Mouse (Mus musculus) hindbrain, embryonic 15.5 days (tissue): ENCODE measurements around the gene Lrp2. TPM values are rescaled to one million over a fixed set of nuclear protein-coding genes. Genes with fewer than 3 reads are reported as not detected.
A peak's percentile ranks its signal among the peaks of the same experiment; 100 is the strongest.
"Not testable (repeated sequence)": the region's sequence is repeated elsewhere in the genome, so short reads cannot be mapped to it uniquely, and the experiment has no call there.

Experiments used
- ATAC-seq: fragments of 200-750 bp; cut with Nextera tagmentation; 2 replicates; pipeline ENCODE4 v1.8.0; 2017; ENCODE audit warnings: low read depth, moderate number of reproducible peaks, moderate TSS enrichment; ENCODE audit not compliant: low FRiP score
- H3K27ac ChIP-seq: fragments of 300-500 bp; sonication (generic); replicated peaks from 2 replicates; pipeline ENCODE4 v1.5.1; 2015; ENCODE audit warnings: mild to moderate bottlenecking, inconsistent platforms
- H3K27me3 ChIP-seq: fragments of 300-500 bp; sonication (generic); 2 replicates; pipeline ENCODE4 v1.6.1; 2015; ENCODE audit warnings: control low read depth, inconsistent platforms
- H3K36me3 ChIP-seq: fragments of 300-500 bp; sonication (generic); 2 replicates; pipeline ENCODE4 v1.6.1; 2015; ENCODE audit warnings: control low read depth, inconsistent platforms
- H3K4me1 ChIP-seq: fragments of 300-500 bp; sonication (generic); replicated peaks from 2 replicates; pipeline ENCODE4 v1.6.1; 2015; ENCODE audit warnings: control low read depth, inconsistent platforms
- H3K4me2 ChIP-seq: fragments of 300-500 bp; sonication (generic); 2 replicates; pipeline ENCODE4 v1.6.1; 2015; ENCODE audit warnings: moderate library complexity, mild to moderate bottlenecking, inconsistent platforms
- H3K4me3 ChIP-seq: fragments of 300-500 bp; sonication (generic); 2 replicates; pipeline ENCODE4 v1.5.1; 2015; ENCODE audit warnings: mild to moderate bottlenecking, inconsistent platforms
- H3K9ac ChIP-seq: fragments of 300-500 bp; sonication (generic); 2 replicates; pipeline ENCODE4 v1.6.1; 2015; ENCODE audit warnings: inconsistent platforms
- H3K9me3 ChIP-seq: fragments of 300-500 bp; sonication (generic); 2 replicates; pipeline ENCODE4 v1.6.1; 2016; ENCODE audit warnings: control low read depth, inconsistent platforms
- WGBS: fragments of 180-500 bp; shearing (Covaris S2); methylation state at CpG from one replicate; pipeline ENCODE4 v1.1.7; 2015; 5-methylcytosine and 5-hydroxymethylcytosine counted together
- polyA plus RNA-seq: library from polyadenylated mRNA; unstranded; fragments of >200 nt; fragmentation: Nextera tagmentation; extraction: Ambion mirVana; gene quantifications from 2 replicates; pipeline ENCODE4 v1.2.1, GENCODE M21; 2015

The Lrp2 gene
- polyA plus RNA-seq, 1 experiment from 2014 or later, result 1.2 TPM

DNA sequence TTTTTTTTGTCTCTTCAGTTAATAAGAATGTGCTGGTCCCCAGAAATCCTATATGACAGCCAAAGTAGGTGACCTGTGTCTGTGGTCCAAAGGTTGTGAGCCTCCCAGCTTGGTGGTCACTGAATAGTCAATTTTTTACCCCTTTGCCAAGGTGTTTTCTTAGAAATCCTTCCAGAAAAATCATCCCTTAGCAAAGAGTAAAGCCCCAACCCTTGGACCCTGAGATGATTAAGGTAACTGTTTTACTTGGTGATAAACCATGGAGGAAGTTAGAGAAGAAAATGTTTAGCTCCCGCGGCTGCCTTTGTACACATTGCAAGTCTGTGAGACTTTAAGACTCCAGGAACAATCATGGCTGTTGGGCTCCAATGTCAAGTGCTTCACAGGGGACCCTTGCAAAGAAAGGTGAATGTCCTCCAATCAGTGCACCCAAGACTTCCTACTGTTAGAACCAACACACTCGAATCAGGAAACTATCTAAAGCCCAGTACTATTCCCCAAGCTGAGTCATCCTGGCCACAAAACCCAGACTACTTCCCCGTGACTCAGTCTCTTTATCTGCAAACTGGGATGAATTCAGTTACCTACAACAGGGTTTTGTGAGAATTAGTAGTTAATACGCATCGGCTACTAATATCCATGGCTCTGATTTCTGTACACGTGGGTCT lies 18.0 kb upstream of the Lrp2 start:
- Histone ChIP-seq H3K36me3 (no peaks in the 10 kb centered on the region), H3K27ac (no peak overlapping the region), H3K4me2 (no peak overlapping the region), H3K4me3 (no peak overlapping the region), H3K9ac (no peak overlapping the region), H3K4me1 (no peaks in the 10 kb centered on the region), H3K27me3 (no peaks in the 10 kb centered on the region), H3K9me3 (no peaks in the 10 kb centered on the region)
- ATAC-seq, result no peak
- 92% methylated on average over 7 of the region's 7 CpGs for WGBS

DNA sequence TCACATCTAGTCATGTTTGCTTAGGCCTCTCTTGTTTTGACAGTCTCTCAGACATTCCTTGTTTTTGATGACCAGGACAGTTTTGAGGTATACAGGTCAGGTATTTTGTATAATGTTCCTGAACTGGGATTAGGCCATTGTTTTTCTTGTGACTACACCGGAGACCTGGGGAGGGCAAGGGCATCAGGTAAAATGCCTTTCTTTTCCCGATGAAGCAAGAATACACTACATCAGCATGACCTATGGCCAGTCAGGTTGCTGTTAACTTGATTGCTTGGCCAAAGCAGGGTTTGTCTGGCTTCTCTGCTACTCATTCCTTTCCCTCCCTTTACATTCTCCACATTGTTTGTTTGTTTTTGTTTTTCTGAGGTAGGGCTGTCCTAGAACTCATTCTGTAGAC lies 7.3 kb upstream of the Lrp2 start:
- Histone ChIP-seq H3K9ac (no peak overlapping the region), H3K4me3 (no peak overlapping the region), H3K9me3 (no peaks in the 10 kb centered on the region), H3K27me3 (peaks cover 9% of the 10 kb centered on the region; the same call in 1 of the 2 replicates), H3K27ac (no peak overlapping the region), H3K4me1 (no peaks in the 10 kb centered on the region), H3K4me2 (no peak overlapping the region), H3K36me3 (no peaks in the 10 kb centered on the region)
- 88% methylated on average over 2 of the region's 2 CpGs for WGBS
- ATAC-seq, result no peak

DNA sequence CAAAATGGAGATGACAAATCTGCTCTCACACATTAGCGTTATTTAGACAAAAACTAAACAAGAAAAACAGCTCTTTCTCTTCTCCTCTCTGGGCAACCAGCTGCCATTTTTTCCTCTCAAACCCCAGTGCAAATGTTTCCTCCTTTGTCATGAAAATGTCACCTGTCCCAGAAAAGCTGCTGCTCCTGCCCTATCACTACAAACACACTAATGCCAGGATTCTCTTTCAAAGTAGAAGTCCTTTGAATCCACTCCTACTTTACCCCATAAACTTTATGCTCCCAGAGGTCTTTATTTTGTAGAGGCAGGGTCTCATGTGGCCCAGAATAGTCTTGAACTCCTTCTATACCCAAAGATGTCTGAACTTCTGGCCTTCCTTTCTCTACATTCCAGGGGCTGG lies 6.7 kb upstream of the Lrp2 start:
- H3K4me1 ChIP-seq, result peaks cover 4% of the 10 kb centered on the region
- no peak for ATAC-seq

DNA sequence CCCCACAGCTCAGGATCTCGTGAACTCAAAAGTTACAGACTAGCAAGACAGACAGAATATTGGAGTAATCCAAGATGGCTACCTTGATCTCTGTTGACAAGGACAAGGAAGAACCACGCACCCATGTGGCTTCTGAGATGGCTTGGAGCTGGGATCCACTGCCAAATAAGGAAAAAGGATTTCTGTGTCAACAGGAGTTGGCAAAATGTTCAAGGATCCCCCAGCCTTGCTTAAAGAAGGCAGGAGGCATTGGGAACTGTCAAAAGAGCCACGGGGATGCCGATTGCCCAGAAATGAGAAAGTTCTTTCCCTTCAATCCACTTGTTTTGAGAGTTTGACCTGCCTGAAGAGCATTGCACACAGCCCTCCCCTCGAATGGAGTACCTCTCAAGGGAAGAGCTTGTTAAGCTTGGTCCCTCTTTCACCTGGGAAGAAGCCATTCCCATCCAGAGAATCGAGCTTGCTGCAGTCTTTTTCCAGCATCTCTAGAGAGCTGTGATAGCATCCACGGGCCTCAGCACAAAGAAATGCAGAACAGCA lies 6.2 kb upstream of the Lrp2 start:
- H3K27me3 ChIP-seq, result peaks cover 13% of the 10 kb centered on the region; the same call in 1 of the 2 replicates
- no peak overlapping the region for H3K27ac ChIP-seq
- H3K4me3 ChIP-seq, result no peak overlapping the region
- no peak overlapping the region for H3K4me2 ChIP-seq
- no peaks in the 10 kb centered on the region for H3K36me3 ChIP-seq
- peaks cover 9% of the 10 kb centered on the region for H3K4me1 ChIP-seq
- H3K9me3 ChIP-seq, result no peaks in the 10 kb centered on the region
- H3K9ac ChIP-seq, result no peak overlapping the region
- ATAC-seq, result no peak
- WGBS, result 66% methylated on average over 7 of the region's 7 CpGs

More for the DNA sequence above, 6.7 kb upstream of the Lrp2 start:
- Histone ChIP-seq H3K4me2 (no peak overlapping the region), H3K9me3 (no peaks in the 10 kb centered on the region), H3K4me3 (no peak overlapping the region), H3K36me3 (no peaks in the 10 kb centered on the region), H3K27ac (no peak overlapping the region), H3K9ac (no peak overlapping the region), H3K27me3 (peaks cover 9% of the 10 kb centered on the region; the same call in 1 of the 2 replicates)
- WGBS, result 23% methylated on average over 1 of the region's 1 CpGs

DNA sequence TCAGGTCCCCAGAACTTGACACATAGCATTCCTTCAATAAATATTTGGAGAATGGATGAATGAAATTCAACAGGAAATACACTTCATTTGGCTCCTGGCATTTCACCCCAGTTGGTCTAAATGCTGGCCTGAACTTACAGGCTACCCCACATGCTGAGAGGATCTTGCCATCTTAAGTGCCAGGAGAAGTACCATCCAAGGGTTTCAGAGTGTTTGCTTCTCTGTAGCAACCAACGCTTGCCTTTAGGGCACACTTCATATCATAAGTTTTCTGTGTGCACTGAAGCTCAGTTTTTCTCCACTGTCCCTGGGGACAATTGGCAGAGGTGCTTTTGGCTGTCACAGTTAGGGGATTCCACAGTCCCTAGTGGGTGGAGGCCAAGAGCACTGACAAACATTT lies 4.7 kb upstream of the Lrp2 start:
- no peak for ATAC-seq
- H3K36me3 ChIP-seq, result no peaks in the 10 kb centered on the region
- H3K9ac ChIP-seq, result no peak overlapping the region
- no peak overlapping the region for H3K4me3 ChIP-seq
- H3K27me3 ChIP-seq, result peaks cover 16% of the 10 kb centered on the region; the same call in 1 of the 2 replicates
- H3K27ac ChIP-seq, result no peak overlapping the region
- no peaks in the 10 kb centered on the region for H3K9me3 ChIP-seq
- WGBS, result 85% methylated on average over 1 of the region's 1 CpGs
- peaks cover 22% of the 10 kb centered on the region for H3K4me1 ChIP-seq
- no peak overlapping the region for H3K4me2 ChIP-seq

DNA sequence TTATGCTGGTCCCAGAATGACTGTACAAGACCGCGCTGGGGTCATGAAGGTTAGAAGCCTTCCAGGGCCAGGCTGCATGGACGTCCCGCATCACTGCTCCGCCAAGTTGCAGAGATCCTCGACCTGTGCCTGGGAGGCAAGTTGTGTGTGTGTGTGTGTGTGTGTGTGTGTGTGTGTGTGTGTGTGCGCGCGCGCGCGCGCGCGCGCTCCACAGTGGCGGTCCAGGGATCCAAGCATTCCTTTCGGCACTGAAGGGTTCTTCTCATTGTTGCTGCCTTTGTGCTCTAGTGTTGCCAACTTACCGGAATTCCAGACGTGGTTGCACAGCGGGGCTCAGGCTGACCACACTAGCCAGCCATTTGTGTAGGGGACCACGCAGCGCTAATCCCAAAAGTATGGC lies 2.0 kb upstream of the Lrp2 start:
- Histone ChIP-seq H3K9ac (peak overlapping the region; percentile 2; the same call in 1 of the 2 replicates), H3K27me3 (peaks cover 27% of the 10 kb centered on the region), H3K36me3 (no peaks in the 10 kb centered on the region), H3K4me2 (peak overlapping the region; percentile 97), H3K9me3 (no peaks in the 10 kb centered on the region), H3K4me1 (peaks cover 35% of the 10 kb centered on the region), H3K27ac (no peak overlapping the region), H3K4me3 (peak overlapping the region; percentile 39)
- 0% methylated on average over 18 of the region's 23 CpGs for WGBS
- peak; percentile 46; the same call in 1 of the 2 replicates for ATAC-seq

DNA sequence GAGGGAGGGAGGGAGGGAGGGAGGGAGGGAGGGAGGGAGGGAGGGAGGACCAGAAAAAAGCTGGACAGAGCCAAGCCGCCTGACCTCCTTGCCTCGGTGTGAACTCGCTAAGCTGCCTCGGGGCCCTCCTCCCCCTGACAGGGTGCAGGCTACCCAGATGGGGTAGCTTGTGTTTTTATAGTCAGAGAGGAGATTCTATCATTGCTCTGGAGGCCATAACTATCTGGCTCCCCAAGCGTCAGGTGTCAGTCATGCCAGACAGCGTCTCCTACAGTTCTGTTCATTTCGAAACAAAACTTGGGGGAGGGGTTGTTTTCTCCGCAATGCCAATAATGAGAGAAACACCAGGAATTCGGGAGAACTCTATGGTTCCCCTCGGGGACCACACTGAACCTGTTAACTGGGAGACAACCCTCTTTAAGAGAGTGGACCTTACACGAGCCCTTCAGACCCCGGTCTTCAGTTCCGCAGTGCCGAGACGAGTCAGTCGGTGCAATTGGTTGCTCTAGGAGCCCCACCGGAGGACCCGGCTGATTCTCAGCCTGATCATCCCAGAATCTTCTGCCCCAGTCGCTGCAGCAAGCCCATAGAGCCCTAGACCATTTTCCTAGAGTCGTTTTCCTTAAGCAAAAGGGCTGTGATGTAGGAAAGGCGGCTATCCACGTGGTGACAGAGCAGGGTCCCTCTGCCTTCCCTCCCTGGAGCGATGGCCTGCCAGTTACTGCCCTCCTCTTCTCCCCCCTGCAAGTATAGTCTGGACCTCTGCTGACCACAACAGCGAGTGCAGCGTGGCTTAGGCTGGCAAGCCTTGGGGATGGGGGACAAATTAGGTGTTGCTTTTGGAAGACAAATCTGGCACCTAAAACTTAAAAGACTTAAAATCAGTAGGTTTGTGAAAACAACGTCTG lies 1.2 kb upstream of the Lrp2 start:
- Histone ChIP-seq H3K4me2 (peak overlapping the region; percentile 97), H3K4me1 (peaks cover 35% of the 10 kb centered on the region), H3K9ac (0 out of 2 replicates have a peak overlapping the region, but pooled peaks have one; percentile 11), H3K9me3 (no peaks in the 10 kb centered on the region), H3K27ac (no peak overlapping the region), H3K36me3 (no peaks in the 10 kb centered on the region), H3K4me3 (peak overlapping the region; percentile 39), H3K27me3 (peaks cover 30% of the 10 kb centered on the region)
- WGBS, result 2% methylated on average over 26 of the region's 26 CpGs
- ATAC-seq, result no peak

DNA sequence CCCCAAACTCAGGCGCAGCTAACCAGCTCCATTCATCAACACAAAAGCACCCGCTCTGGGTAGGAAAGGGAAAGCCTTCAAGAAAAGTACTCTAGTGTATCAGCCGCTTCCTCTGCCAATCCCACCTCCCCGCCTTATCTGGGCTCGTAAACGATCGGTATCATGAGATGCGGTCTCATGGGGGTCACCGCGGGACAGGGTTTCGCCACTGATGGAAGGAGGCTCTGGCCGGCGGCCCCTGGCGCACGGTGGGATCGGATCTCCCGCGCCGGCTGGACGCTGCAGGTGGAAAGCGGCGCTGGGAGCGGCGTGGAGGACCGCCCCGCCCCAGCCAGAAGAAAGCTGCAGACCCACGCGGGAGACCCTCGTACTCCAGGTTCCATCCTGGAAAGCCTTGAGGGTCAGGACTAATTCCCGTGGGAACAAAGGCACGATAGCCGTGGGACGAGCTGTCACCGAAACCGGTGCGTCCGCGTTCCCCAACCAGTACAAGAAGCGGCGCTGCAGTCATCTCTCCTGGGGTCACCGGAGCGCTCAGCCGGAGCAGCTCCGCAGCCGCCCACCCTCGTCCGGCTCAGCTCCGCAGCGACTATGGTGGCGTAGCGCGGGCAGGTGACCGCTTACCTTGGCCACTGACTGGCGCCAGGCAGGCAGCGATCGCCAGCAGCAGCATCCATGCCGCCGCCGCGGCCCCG lies 527 bp downstream of the Lrp2 start:
- WGBS, result under 1% methylated on average over 60 of the region's 61 CpGs
- Histone ChIP-seq H3K9me3 (no peaks in the 10 kb centered on the region), H3K4me1 (peaks cover 35% of the 10 kb centered on the region), H3K4me3 (peak overlapping the region; percentile 79), H3K27ac (peak overlapping the region; percentile 31; the same call in 1 of the 2 replicates), H3K36me3 (no peaks in the 10 kb centered on the region), H3K9ac (peak overlapping the region; percentile 61), H3K27me3 (peaks cover 30% of the 10 kb centered on the region), H3K4me2 (peak overlapping the region; percentile 97)
- ATAC-seq, result peak; percentile 75

DNA sequence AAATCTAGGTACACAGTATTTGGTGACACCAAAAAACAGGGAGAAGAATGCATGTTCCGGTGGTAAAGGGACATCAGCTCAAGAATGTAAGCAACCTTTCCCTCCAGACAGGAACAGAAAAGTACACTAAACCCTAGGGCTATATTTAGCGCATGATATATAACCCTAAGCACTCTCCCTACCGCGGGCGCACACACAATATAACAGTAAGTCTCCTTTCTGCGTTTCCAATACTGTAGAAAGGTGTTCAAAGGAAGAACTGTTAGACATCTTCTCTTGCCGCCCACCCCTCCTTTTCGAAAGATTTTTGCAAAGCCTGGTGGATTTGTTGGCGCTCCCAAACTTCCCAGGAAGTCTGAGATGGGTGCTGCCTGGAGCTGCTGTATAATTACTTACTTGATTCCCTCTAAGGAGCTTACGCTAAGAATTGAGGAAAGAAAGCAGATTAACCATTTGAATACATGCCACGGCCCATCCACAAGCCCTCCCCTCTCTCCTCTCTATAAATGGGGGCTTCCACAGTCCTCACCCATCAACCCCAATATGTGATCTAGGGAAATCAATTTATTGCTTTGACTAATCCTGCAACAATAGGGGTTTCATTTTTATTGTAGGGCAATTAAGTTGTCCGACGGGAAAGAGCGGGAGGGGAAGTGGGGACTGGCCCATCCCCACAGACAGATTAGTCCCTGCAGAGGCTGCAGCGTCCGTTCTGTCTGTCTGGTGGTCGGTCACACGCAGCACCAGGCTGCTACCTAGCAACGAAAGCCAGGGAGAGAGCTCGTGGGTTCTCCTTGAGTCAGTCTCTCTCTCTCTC lies 1.5 kb downstream of the Lrp2 start:
- H3K27me3 ChIP-seq, result peaks cover 30% of the 10 kb centered on the region
- 7% methylated on average over 20 of the region's 20 CpGs for WGBS
- no peaks in the 10 kb centered on the region for H3K36me3 ChIP-seq
- no peak overlapping the region; the same call in 1 of the 2 replicates for H3K9ac ChIP-seq
- no peak for ATAC-seq
- H3K9me3 ChIP-seq, result no peaks in the 10 kb centered on the region
- H3K4me2 ChIP-seq, result peak overlapping the region; percentile 97
- H3K4me1 ChIP-seq, result peaks cover 35% of the 10 kb centered on the region
- peak overlapping the region; percentile 79 for H3K4me3 ChIP-seq
- no peak overlapping the region for H3K27ac ChIP-seq

DNA sequence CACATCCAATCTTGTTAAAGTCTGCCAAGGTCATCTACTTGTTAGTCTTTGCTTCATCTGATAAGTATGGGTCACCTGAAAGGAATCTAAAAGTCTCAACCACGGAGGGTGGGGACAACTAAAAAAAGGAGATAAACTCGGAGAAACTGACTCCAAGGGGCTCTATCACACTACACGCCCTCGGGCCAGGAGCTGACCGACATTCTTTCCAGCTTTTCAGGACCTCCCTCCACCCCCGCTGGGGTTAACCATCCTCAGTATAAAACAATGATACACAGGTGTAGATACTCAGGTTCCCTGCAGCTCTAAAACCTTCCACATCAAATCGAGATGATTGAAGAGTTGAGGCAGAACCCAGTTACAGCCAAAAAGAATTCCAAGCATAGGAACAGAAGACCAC lies 3.0 kb downstream of the Lrp2 start:
- H3K9ac ChIP-seq, result no peak overlapping the region
- H3K4me2 ChIP-seq, result no peak overlapping the region
- no peaks in the 10 kb centered on the region for H3K9me3 ChIP-seq
- no peaks in the 10 kb centered on the region for H3K36me3 ChIP-seq
- 51% methylated on average over 7 of the region's 7 CpGs for WGBS
- H3K4me3 ChIP-seq, result no peak overlapping the region
- H3K27ac ChIP-seq, result no peak overlapping the region
- H3K27me3 ChIP-seq, result peaks cover 20% of the 10 kb centered on the region
- peaks cover 39% of the 10 kb centered on the region for H3K4me1 ChIP-seq
- ATAC-seq, result no peak

DNA sequence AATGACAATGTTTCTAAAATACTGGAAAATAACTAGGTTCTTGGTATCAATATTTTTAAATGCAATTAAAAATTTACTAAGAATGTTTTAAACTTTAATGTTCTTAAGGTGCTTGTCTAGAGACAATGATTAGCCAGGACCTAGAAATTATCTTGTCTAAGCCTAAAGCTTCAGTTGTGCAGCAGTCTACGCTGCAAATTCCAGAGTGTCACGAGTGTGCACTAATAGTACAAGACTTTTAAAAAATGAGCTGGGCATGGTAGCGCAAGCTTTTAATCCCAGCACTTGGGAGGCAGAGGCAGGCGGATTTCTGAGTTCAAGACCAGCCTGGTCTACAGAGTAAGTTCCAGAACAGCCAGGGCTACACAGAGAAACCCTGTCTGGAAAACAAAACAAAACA lies 3.8 kb downstream of the Lrp2 start:
- not testable (repeated sequence) for H3K9me3 ChIP-seq, H3K9ac ChIP-seq, H3K4me2 ChIP-seq, ATAC-seq, H3K36me3 ChIP-seq, H3K4me3 ChIP-seq, H3K27ac ChIP-seq
- H3K4me1 ChIP-seq, result peaks cover 34% of the 10 kb centered on the region
- WGBS, result 91% methylated on average over 4 of the region's 4 CpGs
- H3K27me3 ChIP-seq, result peaks cover 17% of the 10 kb centered on the region
